9 mouse cellular contexts compared by ENCODE assay signal in genomic region chr2:64965227-64965864, GRCm38 (mm10). TPM values are rescaled to one million over a fixed set of nuclear protein-coding genes. Genes with fewer than 3 reads are reported as not detected.
DNase-seq lines count a peak whose midpoint lies in the region; ATAC-seq lines count a peak whose summit lies in the region.
"Had no signal": no experiment of that assay in that cellular context is flagged by ENCODE, and none has a peak within 500 bp of the region (broad histone marks: within the 10 kb centered on the region; RNA-seq: fewer than 3 reads in every experiment).

No protein-coding gene starts in this region.

- 0 out of 2 replicates have a peak overlapping the region, but pooled peaks have one; percentile 28 for H3K9ac ChIP-seq in midbrain, embryonic 16.5 days (ENCODE audit: low read depth, low read length)
- H3K9ac ChIP-seq: lung, embryonic 15.5 days had no signal

- no peaks in the 10 kb centered on the region for H3K36me3 ChIP-seq in midbrain, embryonic 16.5 days (ENCODE audit: control insufficient read depth, insufficient read depth, low read length)
- H3K36me3 ChIP-seq: lung, embryonic 15.5 days had no signal

- DNase-seq in frontal cortex, postnatal 14 days (ENCODE audit: low spot score in 2 of 2): no peak
- peak; percentile 22 for DNase-seq in urinary bladder, postnatal 25 days (ENCODE audit: low spot score)
- no peak for DNase-seq in urinary bladder, postnatal 10 days (ENCODE audit: low spot score)
- DNase-seq in layer of hippocampus, adult 9-10 months (ENCODE audit: low spot score): peak; percentile 54
- DNase-seq in spleen, adult 18-20 months: no peak

- H3K9me3 ChIP-seq in midbrain, embryonic 16.5 days (replicated peaks; ENCODE audit: control insufficient read depth, low read length, poor library complexity, severe bottlenecking): no peaks in the 10 kb centered on the region
- H3K9me3 ChIP-seq: lung, embryonic 15.5 days had no signal

- peak; percentile 69 for ATAC-seq in frontal cortex, adult (ENCODE audit: low TSS enrichment)
- ATAC-seq in hematopoietic stem cell, adult 5-6 weeks (replicated peaks in 1 of 2; ENCODE audit: insufficient read depth in 1 of 2, low FRiP score in 2 of 2, low TSS enrichment in 1 of 2, low read depth in 1 of 2, poor library complexity in 2 of 2, severe bottlenecking in 2 of 2): peak; percentile 76 to 82
- ATAC-seq in midbrain, embryonic 16.5 days: peak; percentile 84

- 0 out of 2 replicates have a peak, but pooled peaks cover 2% of the 10 kb centered on the region for H3K4me1 ChIP-seq in midbrain, embryonic 16.5 days (ENCODE audit: control insufficient read depth, insufficient read depth, low read length)

- H3K27ac ChIP-seq in midbrain, embryonic 16.5 days (ENCODE audit: low read length): no peak overlapping the region
- H3K27ac ChIP-seq: lung, embryonic 15.5 days had no signal

- H3K4me2 ChIP-seq in midbrain, embryonic 16.5 days (ENCODE audit: low read length): peak overlapping the region; percentile 26
- H3K4me2 ChIP-seq: lung, embryonic 15.5 days had no signal

- WGBS in midbrain, embryonic 16.5 days: 23% methylated on average over 5 of the region's 5 CpGs

- no peak overlapping the region for H3K4me3 ChIP-seq in midbrain, embryonic 16.5 days (ENCODE audit: low read depth, low read length)
- H3K4me3 ChIP-seq: lung, embryonic 15.5 days had no signal

- no peaks in the 10 kb centered on the region for H3K27me3 ChIP-seq in midbrain, embryonic 16.5 days (ENCODE audit: control insufficient read depth, insufficient read depth, low read depth, low read length)
- H3K27me3 ChIP-seq: lung, embryonic 15.5 days had no signal

RNA-seq across cellular contexts. Expression of gene Grb14, which starts 59.4 kb away (rescaled TPM):
- not detected in 2 replicates for total RNA-seq in hematopoietic stem cell, adult 5-6 weeks (2017)
- polyA plus RNA-seq in midbrain, embryonic 16.5 days (2015; fragmentation: Nextera tagmentation; extraction: Ambion mirVana): 35.8 and 37.3 TPM in 2 replicates

Comparison
In these comparisons a context has a peak if more than half of its experiments do, and no peak if none do; other contexts are left out.
1. DNase-seq: peak in urinary bladder, postnatal 25 days (single experiment) and layer of hippocampus, adult 9-10 months (single experiment); none in frontal cortex, postnatal 14 days (0 of 2), urinary bladder, postnatal 10 days (single experiment) and spleen, adult 18-20 months (0 of 2).
2. Peak in every context shown above with its lines, with median percentiles within 50 percentile points of each other: ATAC-seq.